Comparison of ENCODE assay signal across 24 mouse cellular contexts in genomic region chr3:119587971-119588370, GRCm38 (mm10).
A peak's percentile ranks its signal among the peaks of the same experiment; 100 is the strongest.
DNase-seq lines count a peak whose midpoint lies in the region; ATAC-seq lines count a peak whose summit lies in the region.
"Had no signal": no experiment of that assay in that cellular context is flagged by ENCODE, and none has a peak within 500 bp of the region (broad histone marks: within the 10 kb centered on the region; RNA-seq: fewer than 3 reads in every experiment).

No protein-coding gene starts in this region.

- no peak overlapping the region for H3K4me3 ChIP-seq in midbrain, embryonic 12.5 days
- no peak overlapping the region for H3K4me3 ChIP-seq in midbrain, embryonic 15.5 days
- H3K4me3 ChIP-seq: embryonic facial prominence, embryonic 13.5 days; forebrain, embryonic 10.5 days; forebrain, embryonic 15.5 days; heart, adult 2 months; heart, embryonic 10.5 days; heart, embryonic 13.5 days had no signal

- WGBS in midbrain, embryonic 12.5 days: 84% methylated on average over 2 of the region's 2 CpGs
- 82% methylated on average over 2 of the region's 2 CpGs for WGBS in midbrain, embryonic 15.5 days

- ATAC-seq in midbrain, embryonic 12.5 days (ENCODE audit: low FRiP score, low read depth): 0 out of 2 replicates have a peak, but pooled peaks have one; percentile 27
- ATAC-seq in midbrain, embryonic 15.5 days (replicated peaks): no peak
- ATAC-seq in inflammation-experienced regulatory T-cells, adult 6 months: no peak
- ATAC-seq in CD4-positive, CD25-positive, alpha-beta regulatory T cell, adult 4 months: no peak
- ATAC-seq: forebrain, embryonic 15.5 days; hindbrain, postnatal 0 days; intestine, postnatal 0 days had no signal

- no peaks in the 10 kb centered on the region for H3K4me1 ChIP-seq in midbrain, embryonic 12.5 days
- H3K4me1 ChIP-seq in midbrain, embryonic 15.5 days: no peaks in the 10 kb centered on the region
- H3K4me1 ChIP-seq: embryonic facial prominence, embryonic 13.5 days; heart, embryonic 10.5 days; heart, embryonic 13.5 days had no signal

- H3K36me3 ChIP-seq in midbrain, embryonic 12.5 days: no peaks in the 10 kb centered on the region
- no peaks in the 10 kb centered on the region for H3K36me3 ChIP-seq in midbrain, embryonic 15.5 days (replicated peaks)
- H3K36me3 ChIP-seq: embryonic facial prominence, embryonic 13.5 days; forebrain, embryonic 10.5 days; forebrain, embryonic 15.5 days; heart, embryonic 10.5 days; heart, embryonic 13.5 days had no signal

- no peaks in the 10 kb centered on the region for H3K9me3 ChIP-seq in midbrain, embryonic 12.5 days
- no peaks in the 10 kb centered on the region for H3K9me3 ChIP-seq in midbrain, embryonic 15.5 days
- H3K9me3 ChIP-seq: embryonic facial prominence, embryonic 13.5 days; forebrain, embryonic 10.5 days; forebrain, embryonic 15.5 days; heart, embryonic 10.5 days; heart, embryonic 13.5 days had no signal

- peak; percentile 68 for DNase-seq in adrenal gland, adult 2 months
- no peak for DNase-seq in adrenal gland, adult 18-20 months (ENCODE audit: low spot score in 2 of 2)
- peak; percentile 17 to 21 for DNase-seq in adrenal gland, postnatal 36 days
- DNase-seq: B cell, adult 2 months; cerebellum, adult 2 months; cerebellum, adult 9-11 months; cerebellum, postnatal 25 days; gastrocnemius, postnatal 36 days; heart, adult 2 months; heart, postnatal 14 days; heart, postnatal 4 days; kidney, adult 2 months had no signal

- no peak overlapping the region for H3K9ac ChIP-seq in midbrain, embryonic 12.5 days (replicated peaks)
- no peak overlapping the region for H3K9ac ChIP-seq in midbrain, embryonic 15.5 days
- H3K9ac ChIP-seq: embryonic facial prominence, embryonic 13.5 days; forebrain, embryonic 15.5 days; heart, embryonic 13.5 days; hindbrain, embryonic 14.5 days had no signal

- H3K27ac ChIP-seq in midbrain, embryonic 12.5 days (replicated peaks): no peak overlapping the region
- H3K27ac ChIP-seq in midbrain, embryonic 15.5 days: no peak overlapping the region
- H3K27ac ChIP-seq: embryonic facial prominence, embryonic 13.5 days; forebrain, embryonic 10.5 days; forebrain, embryonic 15.5 days; heart, adult 2 months; heart, embryonic 10.5 days; heart, embryonic 13.5 days; hindbrain, embryonic 14.5 days; hindbrain, postnatal 0 days had no signal

- no peak overlapping the region for H3K4me2 ChIP-seq in midbrain, embryonic 12.5 days (replicated peaks)
- H3K4me2 ChIP-seq in midbrain, embryonic 15.5 days: no peak overlapping the region
- H3K4me2 ChIP-seq: embryonic facial prominence, embryonic 13.5 days; forebrain, embryonic 15.5 days; heart, embryonic 13.5 days; hindbrain, embryonic 14.5 days had no signal

- H3K27me3 ChIP-seq in midbrain, embryonic 12.5 days: no peaks in the 10 kb centered on the region
- no peaks in the 10 kb centered on the region for H3K27me3 ChIP-seq in midbrain, embryonic 15.5 days (replicated peaks)
- H3K27me3 ChIP-seq: embryonic facial prominence, embryonic 13.5 days; forebrain, embryonic 15.5 days; heart, embryonic 13.5 days had no signal

Comparison
In these comparisons a context has a peak if more than half of its experiments do, and no peak if none do; other contexts are left out.
1. DNase-seq: peak in adrenal gland, adult 2 months (single experiment) and adrenal gland, postnatal 36 days (2 of 2); none in adrenal gland, adult 18-20 months (0 of 2).